Mouse (Mus musculus): ENCODE results near the gene Gbf1.

DNA sequence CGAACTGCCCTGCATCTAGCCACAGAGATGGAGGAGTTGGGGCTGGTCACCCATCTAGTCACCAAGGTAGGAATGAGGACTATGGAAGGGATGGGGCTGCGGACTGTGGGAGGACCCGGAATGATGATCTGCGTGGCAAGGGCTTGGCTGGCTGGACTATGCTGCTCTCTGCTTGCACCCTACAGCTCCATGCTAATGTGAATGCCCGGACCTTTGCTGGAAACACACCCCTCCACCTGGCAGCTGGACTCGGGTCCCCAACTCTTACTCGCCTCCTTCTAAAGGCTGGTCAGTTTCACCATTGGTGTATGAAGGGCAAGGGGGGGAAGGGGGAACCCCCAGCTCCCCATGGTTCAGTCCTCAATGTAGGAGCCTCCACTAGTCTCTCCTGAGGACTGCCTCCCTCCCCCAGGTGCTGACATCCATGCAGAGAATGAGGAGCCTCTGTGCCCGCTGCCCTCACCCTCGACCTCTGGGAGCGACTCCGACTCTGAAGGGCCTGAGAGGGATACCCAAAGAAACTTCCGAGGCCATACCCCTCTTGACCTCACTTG lies 158.1 kb downstream of the Gbf1 start:
- no peak for TF ChIP-seq CTCF (IDR thresholded peaks at IDR 0.05)
- no peak for TF ChIP-seq POLR2A (IDR thresholded peaks at IDR 0.05; ENCODE audit: insufficient read depth, low read depth, low read length)
- no peak for TF ChIP-seq EP300 (IDR thresholded peaks at IDR 0.05; ENCODE audit: insufficient read depth, low read depth, low read length)
